Mouse (Mus musculus) liver, postnatal 0 days (tissue): ENCODE measurements at regions not wholly inside any gene's neighbourhood (a gene's known extent, or its start where the extent isn't known, plus 50 kb on each side); places are given as distances from the start of the nearest gene placed in this dataset.

Experiments used
- CTCF ChIP-seq: sonication (generic); IDR thresholded peaks from 2 replicates; pipeline ENCODE4 v1.5.1; 2016; ENCODE audit warnings: antibody characterized with exemption, low read depth
- EP300 ChIP-seq: IDR thresholded peaks from 2 replicates; pipeline ENCODE4 v1.6.1; 2016; ENCODE audit warnings: antibody characterized with exemption, low read depth, mild to moderate bottlenecking

- TF ChIP-seq CTCF (no peak), EP300 (no peak)
Measured at GRCm38 (mm10) chr11:114261959-114262358, 195.1 kb upstream of the Sdk2 start.
